Mouse (Mus musculus): ENCODE results near the gene Znrf4. TPM values are rescaled to one million over a fixed set of nuclear protein-coding genes. Genes with fewer than 3 reads are reported as not detected.

Gene Znrf4
- polyA plus RNA-seq, 1 experiment, result not detected

DNA sequence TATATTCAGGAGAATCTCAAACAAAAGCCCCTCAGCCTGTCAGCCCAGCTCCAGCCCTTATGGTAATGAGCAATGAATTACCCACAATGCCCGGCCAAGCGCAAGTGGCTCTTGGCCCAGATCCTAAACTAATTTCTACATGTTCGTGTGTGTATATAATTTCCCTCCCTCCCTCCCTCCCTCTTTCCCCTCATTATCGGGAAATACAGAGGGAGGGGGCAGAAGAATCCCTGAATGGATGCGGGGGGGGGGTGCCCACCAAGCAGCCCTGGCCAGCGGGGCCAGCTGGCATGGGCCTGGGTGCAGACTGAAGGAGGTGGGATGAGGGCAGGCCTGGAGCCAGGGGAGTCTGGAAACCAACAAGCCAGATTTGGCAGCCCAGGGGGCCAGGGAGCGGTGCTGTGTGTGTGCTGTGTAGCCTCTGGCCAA is 44.8 kb downstream of the Znrf4 start:
- Histone ChIP-seq H3K27ac (ENCODE audit: insufficient read depth, low read length) (no peak overlapping the region), H3K36me3 (ENCODE audit: control insufficient read depth, insufficient read depth, low read length, poor library complexity, severe bottlenecking) (no peaks in the 10 kb centered on the region), H3K27me3 (ENCODE audit: control insufficient read depth, insufficient read depth, low read length, poor library complexity, severe bottlenecking) (no peaks in the 10 kb centered on the region), H3K9me3 (replicated peaks; ENCODE audit: control insufficient read depth, insufficient read depth, low read length, poor library complexity, severe bottlenecking) (no peaks in the 10 kb centered on the region), H3K4me3 (ENCODE audit: low read depth, low read length) (no peak overlapping the region), H3K9ac (ENCODE audit: low read depth, poor library complexity, severe bottlenecking) (no peak overlapping the region), H3K4me1 (ENCODE audit: control insufficient read depth, insufficient read depth, low read length) (peaks cover 9% of the 10 kb centered on the region)
- TF ChIP-seq CTCF (IDR thresholded peaks at IDR 0.05; ENCODE audit: low read depth, low read length), result no peak
- TF ChIP-seq EP300 (IDR thresholded peaks at IDR 0.05; ENCODE audit: insufficient read depth, low read depth, low read length), result no peak
- TF ChIP-seq POLR2A (IDR thresholded peaks at IDR 0.05; ENCODE audit: insufficient read depth, low read length), result no peak

DNA sequence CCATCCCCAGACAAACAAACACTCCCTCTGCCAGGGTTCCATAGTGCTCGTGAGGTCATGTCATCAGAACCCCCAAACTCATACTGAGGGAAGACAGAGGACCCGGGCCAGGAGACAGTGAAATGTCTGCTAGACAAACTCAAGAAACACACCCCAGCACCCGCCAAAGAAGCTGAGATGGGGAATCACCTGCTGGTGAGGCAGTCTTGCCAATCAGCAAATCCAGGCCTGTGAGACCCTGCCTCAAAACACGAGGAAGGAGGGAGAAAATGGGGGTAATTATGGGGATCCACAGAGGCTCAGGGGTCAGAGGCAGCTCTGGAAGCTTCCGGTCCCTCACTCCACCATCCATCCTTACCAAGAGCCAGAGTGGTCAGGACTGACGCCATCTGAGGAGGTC is 45.5 kb downstream of the Znrf4 start:
- Histone ChIP-seq H3K36me3 (ENCODE audit: control insufficient read depth, insufficient read depth, low read length, poor library complexity, severe bottlenecking) (no peaks in the 10 kb centered on the region), H3K27me3 (ENCODE audit: control insufficient read depth, insufficient read depth, low read length, poor library complexity, severe bottlenecking) (no peaks in the 10 kb centered on the region), H3K4me3 (ENCODE audit: low read depth, low read length) (no peak overlapping the region), H3K4me1 (ENCODE audit: control insufficient read depth, insufficient read depth, low read length) (peaks cover 9% of the 10 kb centered on the region), H3K9me3 (replicated peaks; ENCODE audit: control insufficient read depth, insufficient read depth, low read length, poor library complexity, severe bottlenecking) (no peaks in the 10 kb centered on the region), H3K9ac (ENCODE audit: low read depth, poor library complexity, severe bottlenecking) (no peak overlapping the region), H3K27ac (ENCODE audit: insufficient read depth, low read length) (no peak overlapping the region)
- TF ChIP-seq EP300 (IDR thresholded peaks at IDR 0.05; ENCODE audit: insufficient read depth, low read depth, low read length) (no peak), POLR2A (IDR thresholded peaks at IDR 0.05; ENCODE audit: insufficient read depth, low read length) (no peak), CTCF (IDR thresholded peaks at IDR 0.05; ENCODE audit: low read depth, low read length) (no peak)

DNA sequence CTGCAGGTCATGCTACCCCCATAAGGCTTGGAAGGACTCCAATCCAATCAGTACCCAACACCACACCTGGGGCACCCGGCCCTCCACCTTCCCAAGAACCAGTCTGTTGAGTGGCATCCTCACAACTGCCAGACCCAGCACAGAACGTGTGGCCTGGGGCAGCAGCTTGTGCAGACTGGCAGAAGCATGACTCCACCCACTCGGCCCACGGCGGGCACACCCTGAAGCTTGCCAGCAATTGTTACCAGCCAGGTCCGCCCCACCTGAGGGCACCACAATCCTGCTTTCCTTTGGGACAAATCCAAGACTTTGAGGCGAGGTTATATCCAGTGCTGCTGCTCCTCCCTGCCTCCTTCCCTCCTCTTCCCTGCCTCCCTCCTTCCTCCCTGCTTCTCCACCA is 47.4 kb downstream of the Znrf4 start:
- no peak for TF ChIP-seq POLR2A (IDR thresholded peaks at IDR 0.05; ENCODE audit: insufficient read depth, low read length)
- TF ChIP-seq CTCF (IDR thresholded peaks at IDR 0.05; ENCODE audit: low read depth, low read length), result no peak
- no peak for TF ChIP-seq EP300 (IDR thresholded peaks at IDR 0.05; ENCODE audit: insufficient read depth, low read depth, low read length)
- Histone ChIP-seq H3K4me1 (ENCODE audit: control insufficient read depth, insufficient read depth, low read length) (peaks cover 3% of the 10 kb centered on the region), H3K9ac (ENCODE audit: low read depth, poor library complexity, severe bottlenecking) (no peak overlapping the region), H3K27me3 (ENCODE audit: control insufficient read depth, insufficient read depth, low read length, poor library complexity, severe bottlenecking) (no peaks in the 10 kb centered on the region), H3K9me3 (replicated peaks; ENCODE audit: control insufficient read depth, insufficient read depth, low read length, poor library complexity, severe bottlenecking) (no peaks in the 10 kb centered on the region), H3K27ac (ENCODE audit: insufficient read depth, low read length) (no peak overlapping the region), H3K4me3 (ENCODE audit: low read depth, low read length) (no peak overlapping the region), H3K36me3 (ENCODE audit: control insufficient read depth, insufficient read depth, low read length, poor library complexity, severe bottlenecking) (no peaks in the 10 kb centered on the region)

DNA sequence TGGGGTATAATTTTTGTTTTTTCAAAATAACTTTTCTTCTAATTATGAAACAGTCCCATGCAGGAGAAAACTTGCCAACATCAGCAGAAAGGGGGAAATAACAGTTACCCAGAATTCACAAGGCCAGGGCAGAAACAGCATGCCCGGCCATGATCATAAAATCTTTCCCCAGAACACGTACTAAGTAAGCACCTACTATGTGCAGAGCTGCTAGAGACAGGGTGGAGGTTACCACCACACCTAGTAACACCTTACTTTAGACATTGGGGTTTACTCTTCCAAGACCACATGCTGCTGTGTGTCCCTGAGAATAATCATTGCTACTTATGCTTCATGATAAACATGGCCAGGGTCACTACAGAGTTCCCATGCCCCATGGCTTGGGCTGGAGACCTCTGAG is 47.9 kb downstream of the Znrf4 start:
- H3K27ac ChIP-seq (ENCODE audit: insufficient read depth, low read length), result no peak overlapping the region
- TF ChIP-seq CTCF (IDR thresholded peaks at IDR 0.05; ENCODE audit: low read depth, low read length), result no peak
- H3K36me3 ChIP-seq (ENCODE audit: control insufficient read depth, insufficient read depth, low read length, poor library complexity, severe bottlenecking), result no peaks in the 10 kb centered on the region
- no peak overlapping the region for H3K4me3 ChIP-seq (ENCODE audit: low read depth, low read length)
- H3K9ac ChIP-seq (ENCODE audit: low read depth, poor library complexity, severe bottlenecking), result no peak overlapping the region
- H3K4me1 ChIP-seq (ENCODE audit: control insufficient read depth, insufficient read depth, low read length), result peaks cover 3% of the 10 kb centered on the region
- no peaks in the 10 kb centered on the region for H3K27me3 ChIP-seq (ENCODE audit: control insufficient read depth, insufficient read depth, low read length, poor library complexity, severe bottlenecking)
- no peaks in the 10 kb centered on the region for H3K9me3 ChIP-seq (replicated peaks; ENCODE audit: control insufficient read depth, insufficient read depth, low read length, poor library complexity, severe bottlenecking)

DNA sequence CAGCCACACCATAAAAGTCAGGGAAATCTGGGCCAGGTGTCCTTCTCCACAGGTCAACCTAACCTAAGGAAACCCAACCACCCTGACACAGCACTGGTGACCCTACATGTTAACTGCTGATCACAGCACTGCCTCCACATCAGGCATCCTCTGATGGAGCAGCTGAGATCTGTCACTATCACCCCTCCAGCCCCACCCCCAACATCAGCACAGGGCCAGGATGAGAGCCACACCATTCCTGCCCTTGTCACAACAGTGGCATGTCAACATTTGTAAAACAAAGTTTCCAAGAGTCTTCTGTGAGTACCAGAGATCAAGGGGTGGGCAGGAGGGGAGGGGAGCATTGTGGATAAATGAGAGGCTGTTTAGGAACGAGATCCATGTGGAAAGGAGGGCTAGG is 48.7 kb downstream of the Znrf4 start:
- TF ChIP-seq EP300 (IDR thresholded peaks at IDR 0.05; ENCODE audit: insufficient read depth, low read depth, low read length), result no peak
- TF ChIP-seq CTCF (IDR thresholded peaks at IDR 0.05; ENCODE audit: low read depth, low read length), result no peak
- no peak for TF ChIP-seq POLR2A (IDR thresholded peaks at IDR 0.05; ENCODE audit: insufficient read depth, low read length)
- no peak overlapping the region for H3K4me3 ChIP-seq (ENCODE audit: low read depth, low read length)

DNA sequence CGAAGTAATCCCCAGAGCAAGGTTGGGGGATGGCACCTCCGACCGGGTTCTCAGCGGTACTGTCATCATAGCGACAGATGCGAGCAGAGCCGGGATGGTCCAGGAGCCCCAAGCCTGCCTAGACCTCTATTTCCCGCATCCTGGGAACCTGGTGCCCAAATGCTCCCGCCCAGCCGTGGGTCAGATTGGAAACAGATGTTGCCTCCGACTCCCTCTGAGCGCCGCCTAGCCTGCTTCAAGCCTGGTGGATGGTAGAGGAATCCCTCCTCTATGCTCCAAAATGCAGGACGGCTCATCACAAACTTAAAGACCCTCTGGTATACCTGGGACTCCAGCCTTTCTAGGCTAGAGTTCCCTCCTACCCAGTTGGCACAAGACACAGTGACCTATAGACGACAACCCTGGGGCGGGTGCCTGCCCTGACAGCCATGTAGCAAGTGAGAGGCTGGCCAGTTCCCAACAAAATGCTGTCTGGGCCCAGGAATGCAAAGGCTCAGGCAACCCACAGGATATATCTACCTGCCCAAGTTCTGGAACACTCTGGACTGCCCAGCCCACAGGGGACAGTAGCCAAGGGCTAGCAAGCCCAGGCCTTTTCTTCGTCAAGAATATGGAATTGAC is 49.3 kb downstream of the Znrf4 start:
- Histone ChIP-seq H3K27ac (ENCODE audit: insufficient read depth, low read length) (no peak overlapping the region), H3K9me3 (replicated peaks; ENCODE audit: control insufficient read depth, insufficient read depth, low read length, poor library complexity, severe bottlenecking) (no peaks in the 10 kb centered on the region), H3K4me1 (ENCODE audit: control insufficient read depth, insufficient read depth, low read length) (peaks cover 2% of the 10 kb centered on the region), H3K36me3 (ENCODE audit: control insufficient read depth, insufficient read depth, low read length, poor library complexity, severe bottlenecking) (no peaks in the 10 kb centered on the region), H3K9ac (ENCODE audit: low read depth, poor library complexity, severe bottlenecking) (no peak overlapping the region), H3K4me3 (ENCODE audit: low read depth, low read length) (peak overlapping the region; percentile 62), H3K27me3 (ENCODE audit: control insufficient read depth, insufficient read depth, low read length, poor library complexity, severe bottlenecking) (no peaks in the 10 kb centered on the region)
- TF ChIP-seq EP300 (IDR thresholded peaks at IDR 0.05; ENCODE audit: insufficient read depth, low read depth, low read length), result no peak
- no peak for TF ChIP-seq CTCF (IDR thresholded peaks at IDR 0.05; ENCODE audit: low read depth, low read length)
- TF ChIP-seq POLR2A (IDR thresholded peaks at IDR 0.05; ENCODE audit: insufficient read depth, low read length), result no peak

More for the DNA sequence above, 48.7 kb downstream of the Znrf4 start:
- Histone ChIP-seq H3K27ac (ENCODE audit: insufficient read depth, low read length) (no peak overlapping the region), H3K4me1 (ENCODE audit: control insufficient read depth, insufficient read depth, low read length) (peaks cover 3% of the 10 kb centered on the region), H3K9ac (ENCODE audit: low read depth, poor library complexity, severe bottlenecking) (no peak overlapping the region), H3K36me3 (ENCODE audit: control insufficient read depth, insufficient read depth, low read length, poor library complexity, severe bottlenecking) (no peaks in the 10 kb centered on the region), H3K9me3 (replicated peaks; ENCODE audit: control insufficient read depth, insufficient read depth, low read length, poor library complexity, severe bottlenecking) (no peaks in the 10 kb centered on the region), H3K27me3 (ENCODE audit: control insufficient read depth, insufficient read depth, low read length, poor library complexity, severe bottlenecking) (no peaks in the 10 kb centered on the region)
